In genomic region chr4:150009587-150009930, GRCm38 (mm10) we compare ENCODE assay signal across 8 mouse cellular contexts. TPM values are rescaled to one million over a fixed set of nuclear protein-coding genes. Genes with fewer than 3 reads are reported as not detected.
DNase-seq lines count a peak whose midpoint lies in the region; ATAC-seq and TF ChIP-seq lines count a peak whose summit lies in the region.
"Had no signal": no experiment of that assay in that cellular context is flagged by ENCODE, and none has a peak within 500 bp of the region (broad histone marks: within the 10 kb centered on the region; RNA-seq: fewer than 3 reads in every experiment).

No protein-coding gene starts in this region.

- no peaks in the 10 kb centered on the region for H3K9me3 ChIP-seq in kidney, postnatal 0 days (replicated peaks; ENCODE audit: low read length)
- H3K9me3 ChIP-seq in embryonic facial prominence, embryonic 12.5 days, result no peaks in the 10 kb centered on the region
- H3K9me3 ChIP-seq in hindbrain, embryonic 13.5 days, result no peaks in the 10 kb centered on the region
- no peaks in the 10 kb centered on the region for H3K9me3 ChIP-seq in forebrain, embryonic 11.5 days (ENCODE audit: control insufficient read depth, low read length)

- H3K4me3 ChIP-seq in kidney, postnatal 0 days (replicated peaks; ENCODE audit: low read depth, low read length), result no peak overlapping the region
- H3K4me3 ChIP-seq in kidney, adult 2 months (ENCODE audit: insufficient read depth, low read depth, low read length), result no peak overlapping the region
- no peak overlapping the region for H3K4me3 ChIP-seq in embryonic facial prominence, embryonic 12.5 days
- no peak overlapping the region for H3K4me3 ChIP-seq in hindbrain, embryonic 13.5 days
- no peak overlapping the region for H3K4me3 ChIP-seq in macrophage (ENCODE audit: inconsistent target)
- H3K4me3 ChIP-seq in forebrain, embryonic 11.5 days (ENCODE audit: low read depth, low read length), result no peak overlapping the region

- no peaks in the 10 kb centered on the region for H3K27me3 ChIP-seq in kidney, postnatal 0 days (ENCODE audit: insufficient read depth, low read length)
- H3K27me3 ChIP-seq in kidney, adult 2 months (replicated peaks; ENCODE audit: control insufficient read depth, insufficient read depth, low read length), result no peaks in the 10 kb centered on the region
- no peaks in the 10 kb centered on the region for H3K27me3 ChIP-seq in embryonic facial prominence, embryonic 12.5 days
- H3K27me3 ChIP-seq in hindbrain, embryonic 13.5 days, result no peaks in the 10 kb centered on the region
- no peaks in the 10 kb centered on the region for H3K27me3 ChIP-seq in forebrain, embryonic 11.5 days (ENCODE audit: control insufficient read depth, insufficient read depth, low read length)
- H3K27me3 ChIP-seq: Patski had no signal

- 0 out of 2 replicates have a peak overlapping the region, but pooled peaks have one; percentile 99 for H3K27ac ChIP-seq in kidney, postnatal 0 days
- no peak overlapping the region for H3K27ac ChIP-seq in kidney, adult 2 months (ENCODE audit: insufficient read depth, low read depth, low read length)
- 0 out of 2 replicates have a peak overlapping the region, but pooled peaks have one; percentile 92 for H3K27ac ChIP-seq in embryonic facial prominence, embryonic 12.5 days
- no peak overlapping the region for H3K27ac ChIP-seq in hindbrain, embryonic 13.5 days
- peak overlapping the region; percentile 69 for H3K27ac ChIP-seq in macrophage
- no peak overlapping the region for H3K27ac ChIP-seq in forebrain, embryonic 11.5 days (ENCODE audit: low read depth, low read length)

- no peaks in the 10 kb centered on the region for H3K36me3 ChIP-seq in kidney, postnatal 0 days (ENCODE audit: insufficient read depth, low read length)
- no peaks in the 10 kb centered on the region for H3K36me3 ChIP-seq in kidney, adult 2 months (ENCODE audit: control insufficient read depth, insufficient read depth, low read length)
- no peaks in the 10 kb centered on the region for H3K36me3 ChIP-seq in embryonic facial prominence, embryonic 12.5 days
- H3K36me3 ChIP-seq in hindbrain, embryonic 13.5 days, result no peaks in the 10 kb centered on the region
- H3K36me3 ChIP-seq in macrophage (ENCODE audit: inconsistent target), result no peaks in the 10 kb centered on the region; the same call in 1 of the 2 replicates
- H3K36me3 ChIP-seq in forebrain, embryonic 11.5 days (ENCODE audit: control insufficient read depth, insufficient read depth, low read length), result no peaks in the 10 kb centered on the region

- 82% methylated on average over 6 of the region's 6 CpGs for WGBS in kidney, postnatal 0 days
- WGBS in kidney, adult 2 months, result 91% methylated on average over 6 of the region's 6 CpGs
- 81% methylated on average over 6 of the region's 6 CpGs for WGBS in embryonic facial prominence, embryonic 12.5 days
- WGBS in hindbrain, embryonic 13.5 days, result 85% methylated on average over 6 of the region's 6 CpGs
- 75% methylated on average over 6 of the region's 6 CpGs for WGBS in macrophage (ENCODE audit: missing documents)
- WGBS in forebrain, embryonic 11.5 days, result 83% methylated on average over 6 of the region's 6 CpGs

- no peak for TF ChIP-seq CTCF in kidney, postnatal 0 days (IDR thresholded peaks at IDR 0.05; ENCODE audit: low read depth)
- no peak for TF ChIP-seq CTCF in kidney, adult 2 months (conservative IDR thresholded peaks at IDR 0.05; ENCODE audit: insufficient read depth, insufficient read length, low read depth, low read length)

- no peak for TF ChIP-seq POLR2A in kidney, adult 2 months (IDR thresholded peaks at IDR 0.05; ENCODE audit: low read depth, low read length)

- peaks cover 35% of the 10 kb centered on the region for H3K79me2 ChIP-seq in macrophage (ENCODE audit: inconsistent target)

- ATAC-seq in kidney, postnatal 0 days (replicated peaks; ENCODE audit: low FRiP score, low read depth), result no peak
- ATAC-seq in embryonic facial prominence, embryonic 12.5 days (ENCODE audit: insufficient number of reproducible peaks, insufficient read depth, low FRiP score, low TSS enrichment), result no peak
- ATAC-seq in hindbrain, embryonic 13.5 days (ENCODE audit: low FRiP score), result no peak
- ATAC-seq in forebrain, embryonic 11.5 days (replicated peaks; ENCODE audit: low FRiP score), result no peak

- peaks cover 11% of the 10 kb centered on the region for H3K4me1 ChIP-seq in kidney, postnatal 0 days (replicated peaks; ENCODE audit: insufficient read depth, low read length)
- H3K4me1 ChIP-seq in kidney, adult 2 months (ENCODE audit: control insufficient read depth, insufficient read depth, low read length), result peaks cover 13% of the 10 kb centered on the region; the same call in 1 of the 2 replicates
- H3K4me1 ChIP-seq in embryonic facial prominence, embryonic 12.5 days, result peaks cover 16% of the 10 kb centered on the region; the same call in 1 of the 2 replicates
- H3K4me1 ChIP-seq in hindbrain, embryonic 13.5 days (replicated peaks), result peaks cover 18% of the 10 kb centered on the region
- H3K4me1 ChIP-seq in forebrain, embryonic 11.5 days (replicated peaks; ENCODE audit: control insufficient read depth, insufficient read depth, low read length), result no peaks in the 10 kb centered on the region

- DNase-seq in kidney, postnatal 0 days (ENCODE audit: low spot score), result no peak
- no peak for DNase-seq in kidney, adult 2 months
- no peak for DNase-seq in left cerebral cortex, postnatal 25 days (ENCODE audit: low spot score in 2 of 2)
- DNase-seq in forebrain, embryonic 11.5 days (ENCODE audit: low spot score), result no peak

- H3K4me2 ChIP-seq in kidney, postnatal 0 days (ENCODE audit: low read length), result peak overlapping the region; percentile 89; the same call in 1 of the 2 replicates
- peak overlapping the region; percentile 81 for H3K4me2 ChIP-seq in embryonic facial prominence, embryonic 12.5 days (replicated peaks)
- H3K4me2 ChIP-seq in hindbrain, embryonic 13.5 days, result peak overlapping the region; percentile 71; the same call in 1 of the 2 replicates
- H3K4me2 ChIP-seq in forebrain, embryonic 11.5 days (ENCODE audit: low read depth, low read length, severe bottlenecking), result no peak overlapping the region

- no peak overlapping the region for H3K9ac ChIP-seq in kidney, postnatal 0 days (ENCODE audit: low read depth, low read length)
- H3K9ac ChIP-seq in embryonic facial prominence, embryonic 12.5 days, result no peak overlapping the region
- no peak overlapping the region for H3K9ac ChIP-seq in hindbrain, embryonic 13.5 days
- H3K9ac ChIP-seq in forebrain, embryonic 11.5 days (ENCODE audit: low read length), result no peak overlapping the region

- intact Hi-C loops in left cerebral cortex, postnatal 25 days (cut with DNase I), result no loop called here

RNA-seq across cellular contexts. Expression of gene H6pd, which starts 0.7 kb away (rescaled TPM):
- polyA plus RNA-seq in kidney, postnatal 0 days (2015; fragmentation: Nextera tagmentation; extraction: Ambion mirVana), result 27.2 and 27.8 TPM in 2 replicates
- 137 and 161 TPM in 2 replicates for polyA plus RNA-seq in kidney, adult 2 months (2012; rRNA removed)
- polyA plus RNA-seq in embryonic facial prominence, embryonic 12.5 days (2016; fragmentation: Nextera tagmentation; extraction: Ambion mirVana), result 7.4 and 8.4 TPM in 2 replicates
- polyA plus RNA-seq in hindbrain, embryonic 13.5 days (2015; fragmentation: Nextera tagmentation; extraction: Ambion mirVana), result 2.4 and 2.7 TPM in 2 replicates
- total RNA-seq in macrophage (2018; cell fraction: chromatin; rRNA removed), result 10 to 100 TPM in 10 of 26 experiments, 1 to 10 TPM in 16; 1.4 to 23.8 (median 6.3) TPM
- total RNA-seq in macrophage (2018; cell fraction: cytosol; rRNA removed), result 10 to 100 TPM; 11.4 to 32.2 (median 18.9) TPM
- 10 to 100 TPM in 25 of 26 experiments, 1 to 10 TPM in 1; 7.6 to 43.4 (median 25.0) TPM for total RNA-seq in macrophage (2018; cell fraction: nucleus; rRNA removed)
- 19.3 to 30.3 TPM (median 22.0 TPM) in 3 replicates for polyA plus RNA-seq in macrophage (2018)
- 10 to 100 TPM; 10.8 to 12.0 TPM for total RNA-seq in left cerebral cortex, postnatal 25 days (2021)
- polyA plus RNA-seq in forebrain, embryonic 11.5 days (2014; fragmentation: Nextera tagmentation; extraction: Ambion mirVana), result 2.1 and 2.5 TPM in 2 replicates

RNA-seq across cellular contexts. Expression of gene Spsb1, which starts 54.7 kb away (rescaled TPM):
- 10.7 and 11.6 TPM in 2 replicates for polyA plus RNA-seq in kidney, postnatal 0 days (2015; fragmentation: Nextera tagmentation; extraction: Ambion mirVana)
- 6.5 and 6.7 TPM in 2 replicates for polyA plus RNA-seq in kidney, adult 2 months (2012; rRNA removed)
- polyA plus RNA-seq in embryonic facial prominence, embryonic 12.5 days (2016; fragmentation: Nextera tagmentation; extraction: Ambion mirVana), result 21.0 and 22.6 TPM in 2 replicates
- 7.2 and 7.8 TPM in 2 replicates for polyA plus RNA-seq in hindbrain, embryonic 13.5 days (2015; fragmentation: Nextera tagmentation; extraction: Ambion mirVana)
- 100 to 1,000 TPM in 1 of 26 experiments, 10 to 100 TPM in 2, 1 to 10 TPM in 12, under 1 TPM in 9, not detected in 2; 0.40 to 117 (median 1.9) TPM for total RNA-seq in macrophage (2018; cell fraction: chromatin; rRNA removed)
- total RNA-seq in macrophage (2018; cell fraction: cytosol; rRNA removed), result 10 to 100 TPM in 1 of 26 experiments, 1 to 10 TPM in 1, under 1 TPM in 24; 0.14 to 13.2 (median 0.43) TPM
- 10 to 100 TPM in 2 of 26 experiments, 1 to 10 TPM in 8, under 1 TPM in 11, not detected in 5; 0.17 to 64.0 (median 0.77) TPM for total RNA-seq in macrophage (2018; cell fraction: nucleus; rRNA removed)
- 0.23 to 1.8 TPM (median 1.5 TPM) in 3 replicates for polyA plus RNA-seq in macrophage (2018)
- 10 to 100 TPM; 14.4 to 14.9 TPM for total RNA-seq in left cerebral cortex, postnatal 25 days (2021)
- 7.5 and 7.8 TPM in 2 replicates for polyA plus RNA-seq in forebrain, embryonic 11.5 days (2014; fragmentation: Nextera tagmentation; extraction: Ambion mirVana)

Comparison
In these comparisons a context has a peak if more than half of its experiments do, and no peak if none do; other contexts are left out.
1. H3K27ac ChIP-seq: peak in kidney, postnatal 0 days (single experiment), embryonic facial prominence, embryonic 12.5 days (single experiment) and macrophage (single experiment); none in kidney, adult 2 months (single experiment), hindbrain, embryonic 13.5 days (single experiment) and forebrain, embryonic 11.5 days (single experiment).